Mouse (Mus musculus): Measurements from ENCODE around the gene Ikbkg.

GRCm38 (mm10) chrX:74429290-74429821 is 36.3 kb downstream of the Ikbkg start:
- no peak for TF ChIP-seq GATA1 (IDR thresholded peaks at IDR 0.05; ENCODE audit: borderline replicate concordance, low read length)
- TF ChIP-seq FLI1 (IDR thresholded peaks at IDR 0.05; ENCODE audit: low read length) = peak; percentile 44; the same call in 1 of the 2 replicates

All from megakaryocyte, embryonic 14.5 days (primary cell).